Mouse (Mus musculus): ENCODE results near the gene Dlgap4. TPM values are rescaled to one million over a fixed set of nuclear protein-coding genes. Genes with fewer than 3 reads are reported as not detected.

Dlgap4 gene
- polyA plus RNA-seq (2014; fragmentation: Nextera tagmentation; extraction: Ambion mirVana) = 161 and 162 TPM in 2 replicates

DNA sequence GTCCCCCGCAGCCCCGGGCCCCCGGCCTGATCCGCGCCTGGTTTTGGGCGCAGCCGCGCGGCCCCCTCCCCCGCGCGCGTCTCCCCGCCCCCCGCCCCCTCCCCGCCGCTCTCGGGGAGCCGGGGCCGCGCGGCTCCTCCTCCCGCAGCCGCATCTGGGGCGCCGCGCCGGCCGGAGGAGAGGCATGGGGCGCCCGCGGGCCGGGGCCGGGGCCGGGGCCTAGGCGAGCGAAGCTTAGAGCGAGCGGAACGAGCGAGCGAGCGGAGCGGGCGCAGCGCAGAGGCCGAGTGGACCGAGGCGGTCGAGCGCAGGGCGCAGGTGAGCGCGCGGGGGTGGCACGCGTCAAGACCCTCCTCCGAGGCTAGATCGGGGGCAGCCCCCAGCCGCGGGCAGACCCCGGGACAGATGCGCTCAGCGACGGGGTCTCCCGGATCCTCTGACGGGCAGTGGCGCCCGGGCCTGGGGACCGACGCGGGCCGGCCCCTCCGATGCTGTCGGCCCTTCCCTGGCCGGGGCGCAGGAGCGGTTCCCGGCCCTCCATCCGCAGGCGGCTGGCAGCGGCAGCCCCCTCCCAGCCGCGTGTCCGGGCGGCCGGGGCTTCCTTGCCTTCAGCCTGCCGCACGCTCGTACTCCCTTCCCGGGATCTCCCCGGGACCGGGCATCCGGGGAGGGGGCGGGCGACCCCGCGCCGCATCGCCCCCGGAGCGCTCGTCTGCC is at the start of gene Dlgap4:
Dlgap4 (plus strand) TSS at position 165 of the 717 bp plus-strand sequence.
- H3K27me3 ChIP-seq (ENCODE audit: control insufficient read depth, insufficient read depth, low read length) = peaks cover 41% of the 10 kb centered on the region
- under 1% methylated on average over 35 of the region's 103 CpGs for WGBS
- H3K27ac ChIP-seq (ENCODE audit: low read depth, low read length) = no peak within 1 kb of the TSS
- H3K4me1 ChIP-seq (replicated peaks; ENCODE audit: control insufficient read depth, insufficient read depth, low read length) = peaks cover 8% of the 10 kb centered on the region; the same call in 1 of the 2 replicates
- H3K4me2 ChIP-seq (replicated peaks; ENCODE audit: low read depth, low read length) = peak within 1 kb of the TSS; percentile 99
- H3K9ac ChIP-seq (ENCODE audit: low read depth, low read length) = peak within 1 kb of the TSS; percentile 73
- H3K36me3 ChIP-seq (ENCODE audit: control insufficient read depth, insufficient read depth, low read length) = no peaks in the 10 kb centered on the region
- ATAC-seq (ENCODE audit: low FRiP score) = peak; percentile 78
- DNase-seq (ENCODE audit: low spot score) = peak; percentile 72
- H3K4me3 ChIP-seq (ENCODE audit: low read depth, low read length) = peak within 1 kb of the TSS; percentile 71
- no peaks in the 10 kb centered on the region for H3K9me3 ChIP-seq (ENCODE audit: control insufficient read depth, low read length)

DNA sequence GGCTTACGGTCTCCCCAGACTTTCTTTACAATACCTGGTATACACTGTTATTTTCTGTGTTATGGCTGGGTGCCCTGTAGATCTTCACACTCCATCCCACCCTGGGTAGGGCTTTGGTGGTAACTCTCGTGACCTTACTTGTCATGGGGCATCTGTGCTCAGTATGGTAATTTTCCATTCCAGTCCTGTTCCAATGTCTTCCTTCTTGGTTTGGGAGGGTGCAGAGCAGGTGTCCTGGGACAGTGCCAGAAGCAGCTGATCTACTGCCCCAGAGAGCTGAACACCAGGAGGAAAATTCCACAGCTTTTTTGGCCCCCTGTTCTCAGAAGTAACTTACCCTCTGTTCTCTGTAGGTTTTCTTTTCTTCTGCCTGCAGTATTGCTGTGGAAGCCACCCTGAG is 47.0 kb upstream of the Dlgap4 start:
- Histone ChIP-seq H3K9me3 (ENCODE audit: control insufficient read depth, low read length) (no peaks in the 10 kb centered on the region), H3K4me1 (replicated peaks; ENCODE audit: control insufficient read depth, insufficient read depth, low read length) (no peaks in the 10 kb centered on the region), H3K27ac (ENCODE audit: low read depth, low read length) (no peak overlapping the region), H3K36me3 (ENCODE audit: control insufficient read depth, insufficient read depth, low read length) (peaks cover 4% of the 10 kb centered on the region; the same call in 1 of the 2 replicates), H3K27me3 (ENCODE audit: control insufficient read depth, insufficient read depth, low read length) (no peaks in the 10 kb centered on the region), H3K4me3 (ENCODE audit: low read depth, low read length) (no peak overlapping the region), H3K9ac (ENCODE audit: low read depth, low read length) (no peak overlapping the region), H3K4me2 (replicated peaks; ENCODE audit: low read depth, low read length) (no peak overlapping the region)
- WGBS = 88% methylated on average over 2 of the region's 2 CpGs
- ATAC-seq (ENCODE audit: low FRiP score) = no peak
- DNase-seq (ENCODE audit: low spot score) = no peak

DNA sequence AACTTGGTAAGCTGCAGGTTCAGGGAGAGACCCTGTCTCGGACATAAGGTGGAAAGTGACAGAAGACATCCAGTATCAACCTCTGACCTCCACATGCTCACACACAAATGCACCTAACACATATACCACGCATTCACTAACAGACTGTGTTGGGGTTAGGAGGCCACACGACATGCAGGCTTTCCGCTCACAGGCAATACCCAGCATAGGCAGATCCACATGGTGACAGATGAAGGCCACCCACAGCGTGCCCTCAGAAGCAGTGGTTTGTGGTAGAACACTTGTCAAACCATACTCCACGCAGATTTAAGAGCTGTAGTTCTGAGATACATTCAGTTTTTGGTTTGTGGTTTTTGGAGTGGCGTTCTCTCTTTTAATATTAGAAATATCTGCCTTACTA is 44.9 kb upstream of the Dlgap4 start:
- H3K36me3 ChIP-seq (ENCODE audit: control insufficient read depth, insufficient read depth, low read length) = peaks cover 4% of the 10 kb centered on the region; the same call in 1 of the 2 replicates
- no peak overlapping the region for H3K4me3 ChIP-seq (ENCODE audit: low read depth, low read length)
- ATAC-seq (ENCODE audit: low FRiP score) (no peak), DNase-seq (ENCODE audit: low spot score) (no peak)
- no peaks in the 10 kb centered on the region for H3K4me1 ChIP-seq (replicated peaks; ENCODE audit: control insufficient read depth, insufficient read depth, low read length)
- no peak overlapping the region for H3K4me2 ChIP-seq (replicated peaks; ENCODE audit: low read depth, low read length)
- no peaks in the 10 kb centered on the region for H3K9me3 ChIP-seq (ENCODE audit: control insufficient read depth, low read length)
- no peaks in the 10 kb centered on the region for H3K27me3 ChIP-seq (ENCODE audit: control insufficient read depth, insufficient read depth, low read length)
- 88% methylated on average over 7 of the region's 7 CpGs for WGBS
- H3K27ac ChIP-seq (ENCODE audit: low read depth, low read length) = no peak overlapping the region
- H3K9ac ChIP-seq (ENCODE audit: low read depth, low read length) = no peak overlapping the region

DNA sequence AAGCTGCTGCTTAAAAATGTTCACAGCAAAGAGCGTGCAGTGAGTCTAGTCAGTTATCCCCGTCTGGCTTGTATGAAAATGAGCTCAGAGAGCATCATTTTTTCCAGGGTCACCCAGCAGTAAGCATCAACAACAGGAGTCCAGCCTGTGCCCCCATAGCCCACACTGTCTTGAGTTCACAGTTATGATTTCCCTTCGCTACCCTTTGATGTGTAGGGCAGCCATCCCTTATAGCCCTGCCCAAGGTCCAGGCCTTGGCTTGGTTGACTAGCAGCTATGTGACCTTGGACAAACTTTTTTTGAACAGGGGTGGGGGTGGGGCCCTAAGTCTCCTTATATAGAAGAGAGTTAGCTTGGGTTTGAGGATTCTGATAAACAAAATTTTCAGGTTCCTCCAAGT is 44.2 kb upstream of the Dlgap4 start:
- peaks cover 4% of the 10 kb centered on the region; the same call in 1 of the 2 replicates for H3K36me3 ChIP-seq (ENCODE audit: control insufficient read depth, insufficient read depth, low read length)
- no peak overlapping the region for H3K4me2 ChIP-seq (replicated peaks; ENCODE audit: low read depth, low read length)
- no peaks in the 10 kb centered on the region for H3K4me1 ChIP-seq (replicated peaks; ENCODE audit: control insufficient read depth, insufficient read depth, low read length)
- H3K9me3 ChIP-seq (ENCODE audit: control insufficient read depth, low read length) = no peaks in the 10 kb centered on the region
- H3K9ac ChIP-seq (ENCODE audit: low read depth, low read length) = no peak overlapping the region
- DNase-seq (ENCODE audit: low spot score) (no peak), ATAC-seq (ENCODE audit: low FRiP score) (no peak)
- 92% methylated on average over 3 of the region's 3 CpGs for WGBS
- no peak overlapping the region for H3K27ac ChIP-seq (ENCODE audit: low read depth, low read length)
- H3K4me3 ChIP-seq (ENCODE audit: low read depth, low read length) = no peak overlapping the region
- H3K27me3 ChIP-seq (ENCODE audit: control insufficient read depth, insufficient read depth, low read length) = no peaks in the 10 kb centered on the region

DNA sequence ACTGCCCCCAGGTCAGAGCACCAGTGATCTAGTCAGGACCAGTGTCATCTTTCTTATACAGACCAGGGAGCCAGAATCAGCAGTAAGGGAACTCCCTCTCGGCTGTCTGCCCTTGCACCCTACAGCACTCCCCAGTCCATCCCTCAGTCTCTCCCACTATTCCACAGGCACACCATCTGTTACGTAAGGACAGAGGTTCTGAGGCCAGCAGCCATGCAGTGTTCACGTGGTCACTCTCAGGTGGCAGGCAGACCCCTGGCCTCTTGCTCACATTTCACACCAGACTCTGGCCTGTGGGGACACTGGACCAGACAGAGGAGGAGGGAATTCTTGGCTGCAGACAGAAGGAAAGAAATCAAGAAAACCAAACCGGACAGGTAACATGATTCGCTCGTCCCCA is 42.0 kb upstream of the Dlgap4 start:
- no peak for ATAC-seq (ENCODE audit: low FRiP score)
- H3K4me2 ChIP-seq (replicated peaks; ENCODE audit: low read depth, low read length) = no peak overlapping the region
- no peak for DNase-seq (ENCODE audit: low spot score)
- H3K9me3 ChIP-seq (ENCODE audit: control insufficient read depth, low read length) = no peaks in the 10 kb centered on the region
- no peak overlapping the region for H3K9ac ChIP-seq (ENCODE audit: low read depth, low read length)
- WGBS = 79% methylated on average over 6 of the region's 6 CpGs
- no peaks in the 10 kb centered on the region for H3K4me1 ChIP-seq (replicated peaks; ENCODE audit: control insufficient read depth, insufficient read depth, low read length)
- H3K27ac ChIP-seq (ENCODE audit: low read depth, low read length) = no peak overlapping the region
- peaks cover 4% of the 10 kb centered on the region; the same call in 1 of the 2 replicates for H3K36me3 ChIP-seq (ENCODE audit: control insufficient read depth, insufficient read depth, low read length)
- no peaks in the 10 kb centered on the region for H3K27me3 ChIP-seq (ENCODE audit: control insufficient read depth, insufficient read depth, low read length)
- no peak overlapping the region for H3K4me3 ChIP-seq (ENCODE audit: low read depth, low read length)

DNA sequence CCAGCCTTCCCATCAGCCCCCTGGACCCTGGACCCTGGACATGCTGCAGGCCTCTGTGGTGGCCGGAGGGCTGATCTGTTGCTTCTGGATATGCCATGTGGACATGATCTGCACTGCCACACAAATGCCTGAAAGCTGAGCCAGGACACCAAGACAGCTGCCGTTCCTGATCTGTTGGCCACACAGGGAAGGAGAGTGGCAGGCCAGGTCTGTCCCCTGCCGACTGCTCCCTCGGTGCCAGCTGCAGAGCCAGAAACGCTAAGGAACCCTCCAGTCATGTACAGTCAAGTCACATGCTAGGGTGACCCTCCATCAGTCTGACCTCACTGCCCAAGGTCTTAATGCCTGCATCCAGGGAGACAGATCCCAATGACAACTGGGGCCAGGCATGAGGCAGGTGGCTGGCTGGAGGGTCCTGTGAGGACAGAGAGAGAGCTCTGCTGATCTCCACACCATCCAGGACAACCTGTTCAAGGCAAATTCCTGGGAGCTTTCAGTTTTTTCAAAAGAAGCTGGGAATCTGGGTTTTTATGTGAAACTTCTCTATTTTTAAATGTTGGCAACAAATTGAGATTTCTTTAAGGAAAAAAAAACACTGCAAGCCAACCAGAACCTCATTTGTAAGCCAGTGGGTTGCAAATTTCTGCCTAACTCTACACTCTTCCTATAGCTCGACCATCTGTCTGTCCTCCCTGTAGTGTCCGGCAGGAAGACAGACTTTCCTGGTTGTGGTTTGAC is 36.5 kb upstream of the Dlgap4 start:
- Histone ChIP-seq H3K4me2 (replicated peaks; ENCODE audit: low read depth, low read length) (no peak overlapping the region), H3K27me3 (ENCODE audit: control insufficient read depth, insufficient read depth, low read length) (no peaks in the 10 kb centered on the region), H3K4me1 (replicated peaks; ENCODE audit: control insufficient read depth, insufficient read depth, low read length) (no peaks in the 10 kb centered on the region), H3K36me3 (ENCODE audit: control insufficient read depth, insufficient read depth, low read length) (no peaks in the 10 kb centered on the region), H3K9ac (ENCODE audit: low read depth, low read length) (no peak overlapping the region), H3K4me3 (ENCODE audit: low read depth, low read length) (no peak overlapping the region), H3K27ac (ENCODE audit: low read depth, low read length) (no peak overlapping the region), H3K9me3 (ENCODE audit: control insufficient read depth, low read length) (no peaks in the 10 kb centered on the region)
- WGBS = 86% methylated on average over 7 of the region's 7 CpGs
- DNase-seq (ENCODE audit: low spot score) (no peak), ATAC-seq (ENCODE audit: low FRiP score) (no peak)

DNA sequence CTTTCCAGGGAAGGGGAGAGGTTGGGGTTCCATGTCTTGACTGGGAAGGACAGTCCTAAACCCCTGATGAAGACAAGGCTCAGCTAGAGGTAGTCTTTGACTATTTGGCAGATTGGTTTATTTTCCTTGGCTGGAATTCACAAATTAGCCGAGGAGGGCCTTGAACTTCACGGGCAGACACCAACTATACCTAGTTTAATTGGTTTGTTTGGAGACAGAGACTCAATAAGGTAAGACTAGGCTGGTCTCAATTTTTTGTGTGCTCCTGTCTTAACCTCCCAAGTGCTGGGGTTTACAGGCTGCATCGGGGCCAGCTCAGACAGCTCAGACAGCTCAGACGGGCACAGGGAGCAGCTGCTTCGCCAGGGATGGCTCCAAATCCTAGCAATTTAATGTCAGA is 33.0 kb upstream of the Dlgap4 start:
- no peak for ATAC-seq (ENCODE audit: low FRiP score)
- no peak overlapping the region for H3K4me3 ChIP-seq (ENCODE audit: low read depth, low read length)
- 83% methylated on average over 5 of the region's 5 CpGs for WGBS
- no peaks in the 10 kb centered on the region for H3K36me3 ChIP-seq (ENCODE audit: control insufficient read depth, insufficient read depth, low read length)
- H3K9me3 ChIP-seq (ENCODE audit: control insufficient read depth, low read length) = no peaks in the 10 kb centered on the region
- DNase-seq (ENCODE audit: low spot score) = no peak
- H3K4me1 ChIP-seq (replicated peaks; ENCODE audit: control insufficient read depth, insufficient read depth, low read length) = no peaks in the 10 kb centered on the region
- H3K4me2 ChIP-seq (replicated peaks; ENCODE audit: low read depth, low read length) = no peak overlapping the region
- no peaks in the 10 kb centered on the region for H3K27me3 ChIP-seq (ENCODE audit: control insufficient read depth, insufficient read depth, low read length)
- H3K9ac ChIP-seq (ENCODE audit: low read depth, low read length) = no peak overlapping the region
- H3K27ac ChIP-seq (ENCODE audit: low read depth, low read length) = no peak overlapping the region

DNA sequence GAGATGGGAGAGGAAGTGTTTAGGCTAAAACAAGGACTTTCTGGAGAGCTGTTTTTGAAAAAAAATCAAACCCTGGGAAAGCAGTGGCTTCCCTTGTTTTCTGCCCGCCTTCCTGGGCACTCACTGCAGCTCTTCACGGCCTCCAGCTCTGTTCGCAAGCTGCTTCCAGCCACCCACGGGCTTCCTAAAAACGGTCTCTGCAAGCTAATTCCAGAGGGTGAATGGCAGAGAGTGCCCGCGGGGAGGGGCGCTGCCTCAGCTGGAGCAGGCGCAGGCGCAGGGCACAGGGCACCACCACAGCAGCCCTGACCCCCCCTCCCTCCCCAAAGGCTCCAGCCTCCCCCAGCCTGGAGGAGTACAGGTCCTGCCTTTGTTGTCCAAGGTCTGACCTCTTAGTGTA is 32.3 kb upstream of the Dlgap4 start:
- ATAC-seq (ENCODE audit: low FRiP score) (no peak), DNase-seq (ENCODE audit: low spot score) (no peak)

DNA sequence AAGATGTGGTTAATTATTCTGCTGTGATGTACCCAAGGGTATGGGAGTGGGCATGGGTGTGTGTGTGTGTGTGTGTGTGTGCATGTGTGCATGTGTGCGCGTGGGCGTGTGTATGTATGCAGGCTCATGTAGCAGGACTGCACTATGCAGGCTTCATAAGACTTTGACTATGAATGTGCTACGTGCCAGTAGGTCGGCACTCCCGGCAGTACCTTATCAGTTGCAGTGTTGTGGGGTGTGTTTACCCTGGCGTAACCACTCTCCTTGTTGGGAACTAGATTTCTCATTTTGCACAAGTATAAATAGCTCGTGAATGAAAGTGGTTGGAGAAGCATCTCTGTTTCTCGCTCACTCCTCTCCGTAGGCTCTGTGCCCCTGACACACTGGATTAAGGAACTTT is 30.6 kb upstream of the Dlgap4 start:
- H3K9ac ChIP-seq (ENCODE audit: low read depth, low read length) = no peak overlapping the region
- ATAC-seq (ENCODE audit: low FRiP score) (no peak), DNase-seq (ENCODE audit: low spot score) (no peak)
- no peak overlapping the region for H3K4me3 ChIP-seq (ENCODE audit: low read depth, low read length)
- no peaks in the 10 kb centered on the region for H3K36me3 ChIP-seq (ENCODE audit: control insufficient read depth, insufficient read depth, low read length)
- H3K4me2 ChIP-seq (replicated peaks; ENCODE audit: low read depth, low read length) = no peak overlapping the region
- no peaks in the 10 kb centered on the region for H3K4me1 ChIP-seq (replicated peaks; ENCODE audit: control insufficient read depth, insufficient read depth, low read length)
- H3K27me3 ChIP-seq (ENCODE audit: control insufficient read depth, insufficient read depth, low read length) = no peaks in the 10 kb centered on the region
- H3K27ac ChIP-seq (ENCODE audit: low read depth, low read length) = no peak overlapping the region
- WGBS = 92% methylated on average over 10 of the region's 10 CpGs
- H3K9me3 ChIP-seq (ENCODE audit: control insufficient read depth, low read length) = no peaks in the 10 kb centered on the region

More for the DNA sequence above, 32.3 kb upstream of the Dlgap4 start:
- H3K9ac ChIP-seq (ENCODE audit: low read depth, low read length) = no peak overlapping the region
- H3K36me3 ChIP-seq (ENCODE audit: control insufficient read depth, insufficient read depth, low read length) = no peaks in the 10 kb centered on the region
- no peaks in the 10 kb centered on the region for H3K9me3 ChIP-seq (ENCODE audit: control insufficient read depth, low read length)
- no peaks in the 10 kb centered on the region for H3K27me3 ChIP-seq (ENCODE audit: control insufficient read depth, insufficient read depth, low read length)
- no peak overlapping the region for H3K27ac ChIP-seq (ENCODE audit: low read depth, low read length)
- no peak overlapping the region for H3K4me3 ChIP-seq (ENCODE audit: low read depth, low read length)
- 71% methylated on average over 10 of the region's 10 CpGs for WGBS
- no peak overlapping the region for H3K4me2 ChIP-seq (replicated peaks; ENCODE audit: low read depth, low read length)
- H3K4me1 ChIP-seq (replicated peaks; ENCODE audit: control insufficient read depth, insufficient read depth, low read length) = no peaks in the 10 kb centered on the region
